Mouse (Mus musculus): ENCODE results near the gene Pla2g4d. TPM values are rescaled to one million over a fixed set of nuclear protein-coding genes. Genes with fewer than 3 reads are reported as not detected.

The Pla2g4d gene
- polyA plus RNA-seq, 1 experiment from 2014 or later: not detected

- Histone ChIP-seq H3K9me3 (no peaks in the 10 kb centered on the region), H3K4me1 (no peaks in the 10 kb centered on the region), H3K4me3 (no peak overlapping the region), H3K36me3 (no peaks in the 10 kb centered on the region), H3K4me2 (no peak overlapping the region), H3K27ac (no peak overlapping the region), H3K27me3 (no peaks in the 10 kb centered on the region), H3K9ac (no peak overlapping the region)
- ATAC-seq (ENCODE audit: borderline replicate concordance, extremely low read depth, low FRiP score, low TSS enrichment): no peak
- 77% methylated on average over 3 of the region's 3 CpGs for WGBS
Measured at GRCm38 (mm10) chr2:120288401-120288800, 596 bp downstream of the Pla2g4d start.

DNA sequence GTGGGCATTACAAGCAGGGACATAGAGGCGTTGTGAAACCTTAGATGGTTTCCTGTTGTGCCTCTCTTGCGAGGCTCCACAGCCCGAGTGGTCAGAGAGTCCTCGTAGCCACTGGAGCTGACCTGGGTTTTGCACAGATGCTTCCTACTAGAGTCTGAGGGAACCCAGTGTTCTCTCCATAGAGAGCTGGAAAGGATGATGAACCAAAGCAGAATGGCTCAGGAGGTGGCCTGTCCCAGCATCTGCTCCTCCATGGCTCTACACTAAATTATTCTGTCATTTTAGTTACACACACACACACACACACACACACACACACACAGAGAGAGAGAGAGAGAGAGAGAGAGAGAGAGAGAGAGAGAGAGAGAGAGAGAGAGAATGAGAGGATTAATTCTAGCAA, 3.4 kb downstream of the Pla2g4d start:
- no peak for ATAC-seq (ENCODE audit: borderline replicate concordance, extremely low read depth, low FRiP score, low TSS enrichment)
- H3K27me3 ChIP-seq: no peaks in the 10 kb centered on the region
- no peaks in the 10 kb centered on the region for H3K9me3 ChIP-seq
- H3K4me1 ChIP-seq: no peaks in the 10 kb centered on the region
- no peak overlapping the region for H3K9ac ChIP-seq
- no peak overlapping the region for H3K4me3 ChIP-seq
- WGBS: 69% methylated on average over 4 of the region's 4 CpGs
- H3K4me2 ChIP-seq: no peak overlapping the region
- H3K27ac ChIP-seq: no peak overlapping the region
- H3K36me3 ChIP-seq: no peaks in the 10 kb centered on the region

DNA sequence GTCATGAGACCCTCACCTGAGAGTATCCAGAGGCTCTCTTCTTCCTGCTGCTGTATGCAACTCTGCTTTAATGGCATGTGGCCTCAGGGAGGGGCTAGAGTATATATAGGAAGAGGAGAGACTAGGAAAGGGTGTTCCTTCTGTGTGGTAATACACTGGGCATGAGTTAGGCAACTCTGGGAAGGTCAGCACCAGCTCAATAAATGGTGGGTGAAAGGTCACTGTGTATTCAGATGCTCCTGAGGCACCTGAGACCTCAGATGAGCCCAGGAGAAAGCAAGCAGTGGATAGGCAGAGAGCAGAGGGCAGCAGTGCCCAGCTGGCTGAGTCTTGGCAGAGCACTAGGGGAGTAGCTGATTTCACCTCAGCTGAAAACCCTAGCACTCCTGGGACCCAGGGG, 4.3 kb downstream of the Pla2g4d start:
- Histone ChIP-seq H3K27ac (no peak overlapping the region), H3K9ac (no peak overlapping the region), H3K4me2 (no peak overlapping the region), H3K36me3 (no peaks in the 10 kb centered on the region), H3K27me3 (no peaks in the 10 kb centered on the region), H3K9me3 (no peaks in the 10 kb centered on the region), H3K4me1 (no peaks in the 10 kb centered on the region), H3K4me3 (no peak overlapping the region)
- ATAC-seq (ENCODE audit: borderline replicate concordance, extremely low read depth, low FRiP score, low TSS enrichment): no peak

GRCm38 (mm10) chr2:120284094-120284493, 4.9 kb downstream of the Pla2g4d start:
- 71% methylated on average over 5 of the region's 5 CpGs for WGBS

DNA sequence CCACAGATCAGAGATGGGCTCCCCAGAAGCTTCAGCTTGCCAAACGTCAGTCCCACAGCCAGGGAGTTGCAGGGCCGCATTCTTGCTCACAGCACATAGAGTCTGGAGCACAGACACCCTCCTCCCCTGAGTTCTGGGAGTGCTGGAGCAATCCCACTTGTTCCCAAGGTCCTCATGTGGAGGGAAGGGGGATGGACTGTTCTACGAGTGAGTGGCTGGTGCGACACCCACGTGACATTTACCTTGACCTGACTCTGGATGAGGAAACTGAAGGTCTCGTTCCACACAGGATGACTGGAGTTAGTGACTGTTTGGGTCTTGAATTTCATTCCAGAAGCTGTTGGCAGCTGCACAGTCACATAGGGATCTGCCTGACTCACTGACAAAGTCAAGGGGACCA, 5.4 kb downstream of the Pla2g4d start:
- Histone ChIP-seq H3K4me2 (no peak overlapping the region), H3K9ac (no peak overlapping the region), H3K4me1 (no peaks in the 10 kb centered on the region), H3K27ac (no peak overlapping the region), H3K4me3 (no peak overlapping the region), H3K36me3 (no peaks in the 10 kb centered on the region), H3K27me3 (no peaks in the 10 kb centered on the region), H3K9me3 (no peaks in the 10 kb centered on the region)
- no peak for ATAC-seq (ENCODE audit: borderline replicate concordance, extremely low read depth, low FRiP score, low TSS enrichment)
- 31% methylated on average over 6 of the region's 6 CpGs for WGBS

More at GRCm38 (mm10) chr2:120284094-120284493, 4.9 kb downstream of the Pla2g4d start:
- no peak overlapping the region for H3K4me2 ChIP-seq
- ATAC-seq (ENCODE audit: borderline replicate concordance, extremely low read depth, low FRiP score, low TSS enrichment): 0 out of 2 replicates have a peak, but pooled peaks have one; percentile 32
- no peaks in the 10 kb centered on the region for H3K4me1 ChIP-seq
- H3K4me3 ChIP-seq: no peak overlapping the region
- no peak overlapping the region for H3K27ac ChIP-seq
- no peak overlapping the region for H3K9ac ChIP-seq
- H3K36me3 ChIP-seq: no peaks in the 10 kb centered on the region
- no peaks in the 10 kb centered on the region for H3K9me3 ChIP-seq
- no peaks in the 10 kb centered on the region for H3K27me3 ChIP-seq

GRCm38 (mm10) chr2:120281221-120281620, 7.8 kb downstream of the Pla2g4d start:
- no peak overlapping the region for H3K9ac ChIP-seq
- no peak for ATAC-seq (ENCODE audit: borderline replicate concordance, extremely low read depth, low FRiP score, low TSS enrichment)
- H3K4me1 ChIP-seq: no peaks in the 10 kb centered on the region
- H3K27me3 ChIP-seq: no peaks in the 10 kb centered on the region
- H3K36me3 ChIP-seq: no peaks in the 10 kb centered on the region
- H3K4me2 ChIP-seq: no peak overlapping the region
- no peaks in the 10 kb centered on the region for H3K9me3 ChIP-seq
- H3K4me3 ChIP-seq: no peak overlapping the region
- 49% methylated on average over 3 of the region's 3 CpGs for WGBS
- no peak overlapping the region for H3K27ac ChIP-seq

GRCm38 (mm10) chr2:120279961-120280360, 9.0 kb downstream of the Pla2g4d start:
- no peak overlapping the region for H3K4me3 ChIP-seq
- ATAC-seq (ENCODE audit: borderline replicate concordance, extremely low read depth, low FRiP score, low TSS enrichment): no peak
- WGBS: 13% methylated on average over 8 of the region's 8 CpGs
- no peaks in the 10 kb centered on the region for H3K27me3 ChIP-seq
- H3K4me2 ChIP-seq: no peak overlapping the region
- no peak overlapping the region for H3K9ac ChIP-seq
- H3K36me3 ChIP-seq: no peaks in the 10 kb centered on the region
- H3K27ac ChIP-seq: no peak overlapping the region
- H3K9me3 ChIP-seq: no peaks in the 10 kb centered on the region
- no peaks in the 10 kb centered on the region for H3K4me1 ChIP-seq

DNA sequence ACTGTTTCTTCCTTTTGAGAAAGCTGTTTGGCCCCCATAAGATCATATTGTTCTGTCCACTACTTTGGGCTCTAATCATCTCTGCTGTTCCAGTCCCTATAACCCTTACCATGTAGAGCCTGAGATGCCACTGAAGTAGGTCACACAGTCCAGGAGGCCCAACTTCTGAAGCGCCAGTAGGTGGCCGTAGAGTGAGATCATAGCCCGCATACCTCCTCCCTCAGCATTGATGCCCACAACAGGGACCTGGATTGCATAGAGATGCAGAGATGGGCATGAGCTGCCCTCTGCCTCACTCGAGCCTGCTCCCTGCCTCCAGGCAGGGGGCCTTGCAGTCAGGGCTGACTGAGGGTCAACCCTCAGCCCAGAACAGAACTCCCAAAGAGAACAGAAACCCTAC, 12.0 kb downstream of the Pla2g4d start:
- Histone ChIP-seq H3K27ac (no peak overlapping the region), H3K9me3 (no peaks in the 10 kb centered on the region), H3K36me3 (no peaks in the 10 kb centered on the region), H3K4me1 (no peaks in the 10 kb centered on the region), H3K4me3 (no peak overlapping the region), H3K9ac (no peak overlapping the region), H3K27me3 (no peaks in the 10 kb centered on the region), H3K4me2 (no peak overlapping the region)
- no peak for ATAC-seq (ENCODE audit: borderline replicate concordance, extremely low read depth, low FRiP score, low TSS enrichment)
- 78% methylated on average over 4 of the region's 4 CpGs for WGBS

- peak; percentile 49; the same call in 1 of the 2 replicates for ATAC-seq (ENCODE audit: borderline replicate concordance, extremely low read depth, low FRiP score, low TSS enrichment)
- Histone ChIP-seq H3K9me3 (no peaks in the 10 kb centered on the region), H3K27ac (no peak overlapping the region), H3K4me1 (no peaks in the 10 kb centered on the region), H3K4me3 (no peak overlapping the region), H3K27me3 (no peaks in the 10 kb centered on the region), H3K9ac (no peak overlapping the region), H3K4me2 (peak overlapping the region; percentile 47), H3K36me3 (no peaks in the 10 kb centered on the region)
- WGBS: 3% methylated on average over 9 of the region's 9 CpGs
Measured at GRCm38 (mm10) chr2:120268635-120269034, 20.4 kb downstream of the Pla2g4d start.

GRCm38 (mm10) chr2:120265523-120265922, 23.5 kb downstream of the Pla2g4d start:
- Histone ChIP-seq H3K27ac (no peak overlapping the region), H3K4me2 (no peak overlapping the region), H3K4me1 (no peaks in the 10 kb centered on the region), H3K4me3 (no peak overlapping the region), H3K27me3 (no peaks in the 10 kb centered on the region), H3K36me3 (no peaks in the 10 kb centered on the region), H3K9me3 (no peaks in the 10 kb centered on the region), H3K9ac (no peak overlapping the region)
- no peak for ATAC-seq (ENCODE audit: borderline replicate concordance, extremely low read depth, low FRiP score, low TSS enrichment)
- 67% methylated on average over 6 of the region's 6 CpGs for WGBS

DNA sequence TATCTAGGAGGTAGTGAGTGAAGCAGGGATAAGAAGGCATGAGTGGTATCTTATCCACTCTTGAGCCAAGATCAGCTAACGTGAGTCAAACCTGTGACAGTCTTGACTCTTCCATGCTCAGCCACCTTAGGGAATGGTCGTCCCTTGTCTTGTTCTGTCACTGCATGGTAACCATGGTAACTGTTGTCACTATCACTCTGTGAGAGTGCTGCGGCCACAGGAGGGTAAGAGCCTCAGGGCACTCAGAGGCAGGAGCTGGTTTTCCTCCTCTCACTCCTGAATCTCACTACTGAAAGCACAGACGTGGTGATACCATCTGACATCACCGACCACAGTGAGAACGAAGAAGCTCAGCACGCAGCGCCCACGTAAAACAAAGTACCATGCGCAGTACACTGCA, 24.1 kb downstream of the Pla2g4d start:
- Histone ChIP-seq H3K4me3 (no peak overlapping the region), H3K9me3 (no peaks in the 10 kb centered on the region), H3K4me2 (no peak overlapping the region), H3K27me3 (no peaks in the 10 kb centered on the region), H3K36me3 (no peaks in the 10 kb centered on the region), H3K9ac (no peak overlapping the region), H3K27ac (no peak overlapping the region), H3K4me1 (no peaks in the 10 kb centered on the region)
- no peak for ATAC-seq (ENCODE audit: borderline replicate concordance, extremely low read depth, low FRiP score, low TSS enrichment)
- 56% methylated on average over 10 of the region's 10 CpGs for WGBS

DNA sequence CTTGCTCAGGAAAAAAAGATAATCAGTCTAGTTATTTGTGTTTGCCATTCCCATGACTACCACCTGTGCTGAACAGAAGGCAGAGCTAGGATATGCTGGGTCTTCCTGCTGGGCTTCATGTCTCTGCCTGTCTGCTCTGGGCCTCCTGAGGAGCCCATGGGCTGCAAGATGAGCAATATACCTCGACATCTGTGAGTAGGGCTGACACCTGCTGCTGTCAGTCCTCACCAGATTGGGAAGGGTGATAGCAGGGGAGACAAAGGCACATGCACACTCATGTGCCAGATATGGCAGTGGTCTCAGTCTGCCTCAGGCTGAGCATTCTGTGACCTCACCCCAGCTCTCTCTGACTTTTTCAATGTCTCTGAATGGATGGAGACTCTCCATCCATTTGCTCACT, 26.1 kb downstream of the Pla2g4d start:
- ATAC-seq (ENCODE audit: borderline replicate concordance, extremely low read depth, low FRiP score, low TSS enrichment): no peak
- WGBS: 14% methylated on average over 1 of the region's 1 CpGs
- no peak overlapping the region for H3K27ac ChIP-seq

GRCm38 (mm10) chr2:120261346-120261745, 27.7 kb downstream of the Pla2g4d start:
- ATAC-seq (ENCODE audit: borderline replicate concordance, extremely low read depth, low FRiP score, low TSS enrichment): no peak
- no peaks in the 10 kb centered on the region for H3K27me3 ChIP-seq
- H3K27ac ChIP-seq: no peak overlapping the region
- no peak overlapping the region for H3K9ac ChIP-seq
- H3K9me3 ChIP-seq: no peaks in the 10 kb centered on the region
- H3K36me3 ChIP-seq: no peaks in the 10 kb centered on the region
- no peak overlapping the region for H3K4me2 ChIP-seq
- H3K4me1 ChIP-seq: no peaks in the 10 kb centered on the region
- no peak overlapping the region for H3K4me3 ChIP-seq
- WGBS: 67% methylated on average over 3 of the region's 3 CpGs

More for the DNA sequence above, 26.1 kb downstream of the Pla2g4d start:
- Histone ChIP-seq H3K4me2 (no peak overlapping the region), H3K9me3 (no peaks in the 10 kb centered on the region), H3K4me1 (no peaks in the 10 kb centered on the region), H3K36me3 (no peaks in the 10 kb centered on the region), H3K9ac (no peak overlapping the region), H3K27me3 (no peaks in the 10 kb centered on the region), H3K4me3 (no peak overlapping the region)

All from lung, embryonic 15.5 days (tissue).